Mouse (Mus musculus) C3H10T1/2 (cell line): ENCODE results near the gene Pjvk. TPM values are rescaled to one million over a fixed set of nuclear protein-coding genes. Genes with fewer than 3 reads are reported as not detected.

ENCODE experiments used
- polyA plus RNA-seq, 2 experiments: library from polyadenylated mRNA; unstranded; fragments of >200 nt; fragmentation: generic; extraction: Trizol; gene quantifications; one replicate each; pipeline ENCODE4 v1.2.1; 2012; ENCODE audit warnings: missing spikeins in 2 of 2

Gene Pjvk
- under 1 TPM in 1 of 2 experiments, not detected in 1; 0.21 TPM for polyA plus RNA-seq

GRCm38 (mm10) chr2:76647883-76648570 lies at the start of gene Pjvk, which contains the start of gene Prkra:
Pjvk (plus strand) TSS chr2:76648476.
Prkra (minus strand) TSS chr2:76648015.

GRCm38 (mm10) chr2:76672966-76673392 lies 24.7 kb downstream of the Pjvk start, which contains the start of gene Fkbp7:
Fkbp7 (minus strand) TSS chr2:76673116.

DNA sequence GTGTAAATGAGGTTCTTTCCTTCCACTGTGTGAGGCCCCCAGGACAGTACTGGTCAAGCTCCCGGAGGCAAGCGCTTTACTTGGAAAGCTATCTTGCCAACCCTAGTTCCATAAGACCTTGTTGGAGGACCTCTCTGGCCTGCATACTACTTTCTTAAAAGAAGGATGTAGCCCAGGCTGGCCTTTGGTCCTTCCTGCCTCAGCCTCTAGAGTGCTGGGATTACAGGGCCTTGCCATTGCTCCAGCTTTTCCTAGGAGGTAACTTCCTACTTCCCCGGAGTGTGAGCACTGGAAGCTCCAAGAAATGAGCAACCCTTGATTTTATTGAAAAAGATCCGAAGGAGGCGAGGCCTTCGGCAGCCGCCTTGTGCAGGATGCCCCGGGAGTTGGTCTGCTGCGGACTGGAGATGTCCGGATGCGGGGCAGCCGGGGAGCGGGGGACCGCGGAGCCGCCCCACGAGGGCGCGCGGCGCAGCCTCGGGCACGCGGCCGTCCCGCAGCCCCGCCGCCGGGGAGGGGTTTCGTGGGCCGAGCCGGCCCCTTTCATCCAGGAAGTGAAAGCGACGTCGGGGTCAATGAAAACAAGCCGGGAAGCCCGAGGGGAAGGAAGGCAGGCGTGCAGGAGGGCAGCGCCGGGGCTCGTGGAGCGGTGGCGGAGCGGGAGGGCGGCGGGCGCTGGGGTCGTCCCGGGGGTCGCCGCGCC lies 26.6 kb downstream of the Pjvk start, which contains the start of gene Plekha3:
Gene Plekha3, plus strand, starts transcription at position 557 of the 703 bp plus-strand sequence.

Other genes starting within 250 kb of the Pjvk start
- 1 to 10 TPM; 1.2 to 2.8 TPM for gene Osbpl6, start 242.0 kb upstream of the Pjvk start, polyA plus RNA-seq
- gene Prkra, start 461 bp upstream of the Pjvk start, polyA plus RNA-seq, result 10 to 100 TPM in 1 of 2 experiments, 1 to 10 TPM in 1; 4.2 to 26.2 TPM
- gene Fkbp7, start 24.6 kb downstream of the Pjvk start, polyA plus RNA-seq, result 10 to 100 TPM in 1 of 2 experiments, 1 to 10 TPM in 1; 1.6 to 74.6 TPM
- gene Plekha3, start 26.8 kb downstream of the Pjvk start, polyA plus RNA-seq, result 1 to 10 TPM; 3.1 to 7.0 TPM